Mouse (Mus musculus): Measurements from ENCODE around the gene Tec.

DNA sequence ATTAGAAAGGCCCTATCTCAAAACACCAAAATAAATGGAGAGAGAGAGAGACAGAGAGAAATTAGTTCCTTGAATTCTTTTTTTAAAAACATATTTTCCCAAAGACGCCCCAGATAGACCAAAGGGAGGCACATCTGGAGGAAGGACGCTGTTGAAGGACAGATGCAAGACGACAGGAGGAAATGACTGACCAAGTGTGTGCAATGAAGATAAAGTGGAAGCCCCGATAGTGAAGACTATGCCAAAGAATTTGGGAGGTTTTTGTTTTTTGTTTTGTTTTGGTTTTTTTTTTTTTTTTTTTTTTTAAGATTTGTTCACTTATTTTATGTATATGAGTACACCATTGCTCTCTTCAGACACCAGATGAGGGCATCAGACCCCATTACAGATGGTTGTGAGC is 41.1 kb upstream of the Tec start:
- TF ChIP-seq CTCF (conservative IDR thresholded peaks at IDR 0.05 in 1 of 2, IDR thresholded peaks at IDR 0.05 in 1 of 2; ENCODE audit: low read depth in 2 of 2, low read length in 2 of 2) (no peak), SMC3 (IDR thresholded peaks at IDR 0.05; ENCODE audit: low read depth, low read length) (no peak), POLR2A (IDR thresholded peaks at IDR 0.05; ENCODE audit: low read depth, low read length) (no peak), ZC3H11A (IDR thresholded peaks at IDR 0.05; ENCODE audit: low read depth, low read length) (no peak), IRF4 (IDR thresholded peaks at IDR 0.05; ENCODE audit: low read depth, low read length) (no peak), TCF12 (IDR thresholded peaks at IDR 0.05; ENCODE audit: low read depth, low read length) (no peak), POLR2AphosphoS2 (IDR thresholded peaks at IDR 0.05; ENCODE audit: low read depth, low read length) (no peak), MYC (IDR thresholded peaks at IDR 0.05; ENCODE audit: low read depth, low read length) (no peak), RCOR1 (conservative IDR thresholded peaks at IDR 0.05; ENCODE audit: low read depth, low read length) (no peak), MAX (IDR thresholded peaks at IDR 0.05; ENCODE audit: low read length) (no peak), USF2 (conservative IDR thresholded peaks at IDR 0.05; ENCODE audit: low read depth, low read length) (no peak), E2F4 (IDR thresholded peaks at IDR 0.05; ENCODE audit: insufficient replicate concordance, low read depth, low read length) (no peak), USF1 (IDR thresholded peaks at IDR 0.05; ENCODE audit: low read depth, low read length) (no peak)

All from CH12.LX (cell line).